Mouse (Mus musculus) T-helper 2 cell (primary cell): ENCODE results near the gene Otulin.

Experiments used
- in situ Hi-C: fragments of 300-600 bp; cut with MboI, MseI; formaldehyde crosslinking; loops from one replicate; pipeline ENCODE4 v1.15.1; 2025; ENCODE audit warnings: high pct_unique_total_duplicates

The Otulin gene

GRCm38 (mm10) chr15:27617227-27617626, 13.3 kb downstream of the Otulin start:
- in situ Hi-C loops: no loop called here

- in situ Hi-C loops: no loop called here
Observed at GRCm38 (mm10) chr15:27616159-27616558, 14.3 kb downstream of the Otulin start.

- in situ Hi-C loops: no loop called here
Observed at GRCm38 (mm10) chr15:27613255-27613654, 17.2 kb downstream of the Otulin start.

- in situ Hi-C loops: no loop called here
Observed at GRCm38 (mm10) chr15:27612533-27613221, 17.8 kb downstream of the Otulin start.

- in situ Hi-C loops: no loop called here
Observed at GRCm38 (mm10) chr15:27609554-27609953, 20.9 kb downstream of the Otulin start.

GRCm38 (mm10) chr15:27605252-27605651, 25.2 kb downstream of the Otulin start:
- in situ Hi-C loops: no loop called here

GRCm38 (mm10) chr15:27604558-27604957, 25.9 kb downstream of the Otulin start:
- in situ Hi-C loops: no loop called here

GRCm38 (mm10) chr15:27600524-27600923, 30.0 kb downstream of the Otulin start:
- in situ Hi-C loops: no loop called here

GRCm38 (mm10) chr15:27598786-27599385, 31.6 kb downstream of the Otulin start:
- in situ Hi-C loops: loop anchor here (10.0 kb wide), 1 partner anchor 1614 kb away; the partner anchor contains the start of gene Zfp622

- in situ Hi-C loops: loop anchor here (10.0 kb wide), 1 partner anchor 1613 kb away; the partner anchor contains the start of gene Zfp622
Observed at GRCm38 (mm10) chr15:27597516-27597915, 33.0 kb downstream of the Otulin start.

GRCm38 (mm10) chr15:27596463-27597140, 33.9 kb downstream of the Otulin start:
- in situ Hi-C loops: loop anchor here (10.0 kb wide), 1 partner anchor 1612 kb away; the partner anchor contains the start of gene Zfp622

GRCm38 (mm10) chr15:27595560-27595959, 34.9 kb downstream of the Otulin start:
- in situ Hi-C loops: loop anchor here (10.0 kb wide), 1 partner anchor 1611 kb away; the partner anchor contains the start of gene Zfp622

GRCm38 (mm10) chr15:27594973-27595372, 35.5 kb downstream of the Otulin start:
- in situ Hi-C loops: loop anchor here (10.0 kb wide), 1 partner anchor 1610 kb away; the partner anchor contains the start of gene Zfp622

- in situ Hi-C loops: loop anchor here (10.0 kb wide), 1 partner anchor 1609 kb away; the partner anchor contains the start of gene Zfp622
Observed at GRCm38 (mm10) chr15:27593717-27594116, 36.8 kb downstream of the Otulin start.

GRCm38 (mm10) chr15:27592620-27593320, 37.7 kb downstream of the Otulin start:
- in situ Hi-C loops: loop anchor here (10.0 kb wide), 1 partner anchor 1608 kb away; the partner anchor contains the start of gene Zfp622

GRCm38 (mm10) chr15:27590812-27591211, 39.7 kb downstream of the Otulin start:
- in situ Hi-C loops: loop anchor here (10.0 kb wide), 1 partner anchor 1606 kb away; the partner anchor contains the start of gene Zfp622

GRCm38 (mm10) chr15:27588087-27588826, 42.2 kb downstream of the Otulin start:
- in situ Hi-C loops: loop anchor here (10.0 kb wide), 1 partner anchor 123 kb away; the partner anchor contains the start of gene Ank

GRCm38 (mm10) chr15:27586093-27586480, 44.4 kb downstream of the Otulin start:
- in situ Hi-C loops: loop anchor here (10.0 kb wide), 1 partner anchor 121 kb away; the partner anchor contains the start of gene Ank

- in situ Hi-C loops: loop anchor here (10.0 kb wide), 1 partner anchor 121 kb away; the partner anchor contains the start of gene Ank
Observed at GRCm38 (mm10) chr15:27585466-27586092, 44.9 kb downstream of the Otulin start.

- in situ Hi-C loops: loop anchor here (5.0 to 10.0 kb wide), 2 partner anchors 119 to 266 kb away; partner anchors contain the start of gene Ank
Observed at GRCm38 (mm10) chr15:27583620-27584019, 46.9 kb downstream of the Otulin start.
